Mouse (Mus musculus) hindbrain, embryonic 14.5 days (tissue): ENCODE data around the gene Mrpl58. TPM values are rescaled to one million over a fixed set of nuclear protein-coding genes. Genes with fewer than 3 reads are reported as not detected.
"Not testable (repeated sequence)": the region's sequence is repeated elsewhere in the genome, so short reads cannot be mapped to it uniquely, and the experiment has no call there.

Experiments used
- ATAC-seq: fragments of 200-750 bp; cut with Nextera tagmentation; 2 replicates; pipeline ENCODE4 v1.8.0; 2017; ENCODE audit warnings: moderate number of reproducible peaks, mild to moderate bottlenecking, moderate TSS enrichment, moderate library complexity; ENCODE audit not compliant: low FRiP score
- DNase-seq: peaks from one replicate; pipeline ENCODE4 v3.0.0-alpha.2; 2015; ENCODE audit warnings: low spot score
- H3K27ac ChIP-seq: fragments of 300-500 bp; sonication (generic); 2 replicates; pipeline ENCODE4 v1.5.1; 2014; ENCODE audit warnings: mild to moderate bottlenecking, moderate library complexity
- H3K27me3 ChIP-seq: fragments of 300-500 bp; sonication (generic); 2 replicates; pipeline ENCODE4 v1.6.1; 2014; ENCODE audit warnings: mild to moderate bottlenecking, low read length, mixed read lengths; ENCODE audit not compliant: control insufficient read depth, insufficient read depth
- H3K36me3 ChIP-seq: fragments of 300-500 bp; sonication (generic); replicated peaks from 2 replicates; pipeline ENCODE4 v1.6.1; 2014; ENCODE audit not compliant: control insufficient read depth, insufficient read depth
- H3K4me1 ChIP-seq: fragments of 300-500 bp; sonication (generic); replicated peaks from 2 replicates; pipeline ENCODE4 v1.6.1; 2014; ENCODE audit warnings: antibody characterized with exemption, low read length, mixed read lengths; ENCODE audit not compliant: control insufficient read depth, insufficient read depth
- H3K4me2 ChIP-seq: fragments of 300-500 bp; sonication (generic); replicated peaks from 2 replicates; pipeline ENCODE4 v1.6.1; 2014; ENCODE audit warnings: mild to moderate bottlenecking, moderate library complexity
- H3K4me3 ChIP-seq: fragments of 300-500 bp; sonication (generic); replicated peaks from 2 replicates; pipeline ENCODE4 v1.5.1; 2014; ENCODE audit warnings: mild to moderate bottlenecking, low read length
- H3K9ac ChIP-seq: fragments of 300-500 bp; sonication (generic); 2 replicates; pipeline ENCODE4 v1.6.1; 2014
- H3K9me3 ChIP-seq: fragments of 300-500 bp; sonication (generic); 2 replicates; pipeline ENCODE4 v1.6.1; 2016; ENCODE audit warnings: low read length; ENCODE audit not compliant: control insufficient read depth
- WGBS: fragments of 180-500 bp; shearing (Covaris S2); extraction: QIAGEN DNeasy Blood & Tissue Kit; methylation state at CpG from one replicate; pipeline ENCODE4 v1.1.7; 2014; 5-methylcytosine and 5-hydroxymethylcytosine counted together
- polyA plus RNA-seq: library from polyadenylated mRNA; unstranded; fragments of >200 nt; fragmentation: Nextera tagmentation; extraction: Ambion mirVana; gene quantifications from 2 replicates; pipeline ENCODE4 v1.2.1, GENCODE M21; 2014

The Mrpl58 gene
- polyA plus RNA-seq, 1 experiment from 2014 or later = 222 TPM

GRCm38 (mm10) chr11:115446906-115447305 lies 43.4 kb downstream of the Mrpl58 start:
- WGBS = 70% methylated on average over 3 of the region's 3 CpGs
- no peak for DNase-seq
- no peak overlapping the region for H3K4me3 ChIP-seq
- no peak overlapping the region for H3K27ac ChIP-seq
- no peak for ATAC-seq
- no peaks in the 10 kb centered on the region for H3K27me3 ChIP-seq
- no peaks in the 10 kb centered on the region for H3K36me3 ChIP-seq
- no peaks in the 10 kb centered on the region for H3K9me3 ChIP-seq
- no peaks in the 10 kb centered on the region for H3K4me1 ChIP-seq
- no peak overlapping the region for H3K9ac ChIP-seq
- no peak overlapping the region for H3K4me2 ChIP-seq

GRCm38 (mm10) chr11:115447321-115447885 lies 43.9 kb downstream of the Mrpl58 start:
- Histone ChIP-seq H3K27me3 (no peaks in the 10 kb centered on the region), H3K27ac (no peak overlapping the region), H3K9ac (no peak overlapping the region), H3K4me1 (no peaks in the 10 kb centered on the region), H3K36me3 (no peaks in the 10 kb centered on the region), H3K4me3 (no peak overlapping the region), H3K9me3 (no peaks in the 10 kb centered on the region), H3K4me2 (no peak overlapping the region)
- ATAC-seq = no peak
- no peak for DNase-seq
- WGBS = 87% methylated on average over 11 of the region's 11 CpGs

GRCm38 (mm10) chr11:115448075-115448474 lies 44.5 kb downstream of the Mrpl58 start:
- DNase-seq = no peak
- Histone ChIP-seq H3K27me3 (no peaks in the 10 kb centered on the region), H3K36me3 (no peaks in the 10 kb centered on the region), H3K9ac (no peak overlapping the region), H3K4me2 (no peak overlapping the region), H3K4me3 (no peak overlapping the region), H3K27ac (no peak overlapping the region), H3K9me3 (no peaks in the 10 kb centered on the region), H3K4me1 (no peaks in the 10 kb centered on the region)
- no peak for ATAC-seq
- WGBS = 86% methylated on average over 16 of the region's 16 CpGs

GRCm38 (mm10) chr11:115448998-115449397 lies 45.4 kb downstream of the Mrpl58 start:
- no peak for DNase-seq
- no peaks in the 10 kb centered on the region for H3K27me3 ChIP-seq
- H3K9ac ChIP-seq = no peak overlapping the region
- WGBS = 46% methylated on average over 7 of the region's 7 CpGs
- H3K4me2 ChIP-seq = no peak overlapping the region
- no peaks in the 10 kb centered on the region for H3K9me3 ChIP-seq
- no peak overlapping the region for H3K4me3 ChIP-seq
- H3K27ac ChIP-seq = no peak overlapping the region
- ATAC-seq = no peak
- no peaks in the 10 kb centered on the region for H3K36me3 ChIP-seq
- H3K4me1 ChIP-seq = no peaks in the 10 kb centered on the region

GRCm38 (mm10) chr11:115450176-115450575 lies 46.6 kb downstream of the Mrpl58 start:
- H3K9ac ChIP-seq = no peak overlapping the region
- no peak overlapping the region for H3K4me2 ChIP-seq
- ATAC-seq (no peak), DNase-seq (no peak)
- H3K27me3 ChIP-seq = no peaks in the 10 kb centered on the region
- H3K9me3 ChIP-seq = no peaks in the 10 kb centered on the region
- H3K4me3 ChIP-seq = no peak overlapping the region
- no peak overlapping the region for H3K27ac ChIP-seq
- H3K4me1 ChIP-seq = no peaks in the 10 kb centered on the region
- H3K36me3 ChIP-seq = no peaks in the 10 kb centered on the region
- WGBS = 91% methylated on average over 7 of the region's 7 CpGs

GRCm38 (mm10) chr11:115451781-115452241 lies 48.3 kb downstream of the Mrpl58 start:
- Histone ChIP-seq H3K4me3 (no peak overlapping the region), H3K4me2 (no peak overlapping the region), H3K27ac (no peak overlapping the region), H3K4me1 (no peaks in the 10 kb centered on the region), H3K9me3 (no peaks in the 10 kb centered on the region), H3K27me3 (no peaks in the 10 kb centered on the region), H3K36me3 (no peaks in the 10 kb centered on the region), H3K9ac (no peak overlapping the region)
- WGBS = 93% methylated on average over 8 of the region's 8 CpGs
- DNase-seq (no peak), ATAC-seq (no peak)

GRCm38 (mm10) chr11:115452281-115452860 lies 48.8 kb downstream of the Mrpl58 start:
- Histone ChIP-seq H3K9me3 (no peaks in the 10 kb centered on the region), H3K27ac (no peak overlapping the region), H3K4me2 (no peak overlapping the region), H3K4me1 (no peaks in the 10 kb centered on the region), H3K27me3 (no peaks in the 10 kb centered on the region), H3K4me3 (no peak overlapping the region), H3K9ac (no peak overlapping the region), H3K36me3 (no peaks in the 10 kb centered on the region)
- DNase-seq (no peak), ATAC-seq (no peak)
- 80% methylated on average over 7 of the region's 7 CpGs for WGBS

- DNase-seq = no peak
- Histone ChIP-seq H3K9me3 (no peaks in the 10 kb centered on the region), H3K4me2 (no peak overlapping the region), H3K27me3 (no peaks in the 10 kb centered on the region), H3K4me1 (no peaks in the 10 kb centered on the region), H3K4me3 (no peak overlapping the region), H3K9ac (no peak overlapping the region), H3K27ac (no peak overlapping the region), H3K36me3 (no peaks in the 10 kb centered on the region)
- no peak for ATAC-seq
- WGBS = 71% methylated on average over 4 of the region's 4 CpGs
Observed at GRCm38 (mm10) chr11:115453306-115453705, 49.8 kb downstream of the Mrpl58 start.

GRCm38 (mm10) chr11:115454822-115455221 lies 51.3 kb downstream of the Mrpl58 start:
- not testable (repeated sequence) for H3K27ac ChIP-seq, ATAC-seq, H3K4me2 ChIP-seq, H3K9me3 ChIP-seq, H3K27me3 ChIP-seq, DNase-seq, H3K4me3 ChIP-seq, H3K4me1 ChIP-seq, H3K9ac ChIP-seq, H3K36me3 ChIP-seq
- WGBS = 86% methylated on average over 6 of the region's 6 CpGs

GRCm38 (mm10) chr11:115455619-115456018 lies 52.1 kb downstream of the Mrpl58 start:
- H3K4me3 ChIP-seq = no peak overlapping the region
- DNase-seq (no peak), ATAC-seq (no peak)
- no peaks in the 10 kb centered on the region for H3K9me3 ChIP-seq
- H3K27me3 ChIP-seq = no peaks in the 10 kb centered on the region
- 89% methylated on average over 15 of the region's 15 CpGs for WGBS
- no peaks in the 10 kb centered on the region for H3K4me1 ChIP-seq
- H3K27ac ChIP-seq = no peak overlapping the region
- no peak overlapping the region for H3K4me2 ChIP-seq
- no peaks in the 10 kb centered on the region for H3K36me3 ChIP-seq
- H3K9ac ChIP-seq = no peak overlapping the region
